In the genomic region with DNA sequence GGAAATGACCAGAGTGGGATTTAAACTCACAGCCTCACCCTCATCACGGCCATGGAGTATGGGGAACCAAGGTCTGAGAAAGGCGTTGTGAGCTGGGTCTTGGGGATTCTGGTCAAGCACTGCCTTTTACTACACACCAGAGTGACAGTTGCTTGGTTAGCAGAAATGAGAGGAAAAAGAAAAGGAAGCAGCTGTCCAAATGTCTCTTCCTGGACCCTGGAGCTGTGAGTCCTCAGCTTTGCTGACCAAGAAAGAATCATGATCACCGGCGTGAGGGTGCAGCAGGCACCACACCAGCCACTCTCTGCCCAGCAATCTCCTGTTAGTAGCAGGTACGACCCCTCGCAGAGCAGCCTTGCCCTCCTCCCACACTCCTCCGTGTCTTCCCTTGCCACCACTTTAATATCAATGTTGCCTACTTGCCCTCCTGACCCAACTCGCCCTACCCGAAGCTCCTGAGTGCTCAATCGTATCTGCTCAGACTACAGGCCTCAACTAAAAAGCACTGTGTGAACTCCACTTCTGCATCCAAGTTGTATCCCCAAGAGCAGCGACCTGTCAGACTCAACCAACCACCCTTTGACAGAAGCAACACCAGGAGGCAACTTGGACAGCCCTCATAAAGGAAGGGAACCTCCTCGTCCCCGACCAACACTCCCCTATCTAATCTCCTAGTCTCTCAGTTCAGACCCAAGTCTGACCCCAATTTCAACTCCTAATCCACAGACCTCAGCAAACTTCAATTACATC, we compare ENCODE assay signal across 1 mouse cellular context.
TF ChIP-seq lines count a peak whose summit lies in the region.

No protein-coding gene starts in this region.

TF ChIP-seq in ES-E14, 5 proteins besides CTCF, POLR2A, EP300 and RAD21 (continued from another document):
- TF ChIP-seq MAFK (IDR thresholded peaks at IDR 0.05; ENCODE audit: insufficient read depth, low read depth, low read length): no peak
- TF ChIP-seq HCFC1 (IDR thresholded peaks at IDR 0.05; ENCODE audit: borderline replicate concordance, insufficient read depth, low read length): no peak
- TF ChIP-seq CHD2 (IDR thresholded peaks at IDR 0.05; ENCODE audit: low read depth, low read length): no peak
- TF ChIP-seq ZNF384 (IDR thresholded peaks at IDR 0.05; ENCODE audit: low read depth, low read length): no peak
TF ChIP-seq in ES-E14: peak in this region for 0.
